Mouse (Mus musculus): ENCODE measurements around the gene Rhot2.

DNA sequence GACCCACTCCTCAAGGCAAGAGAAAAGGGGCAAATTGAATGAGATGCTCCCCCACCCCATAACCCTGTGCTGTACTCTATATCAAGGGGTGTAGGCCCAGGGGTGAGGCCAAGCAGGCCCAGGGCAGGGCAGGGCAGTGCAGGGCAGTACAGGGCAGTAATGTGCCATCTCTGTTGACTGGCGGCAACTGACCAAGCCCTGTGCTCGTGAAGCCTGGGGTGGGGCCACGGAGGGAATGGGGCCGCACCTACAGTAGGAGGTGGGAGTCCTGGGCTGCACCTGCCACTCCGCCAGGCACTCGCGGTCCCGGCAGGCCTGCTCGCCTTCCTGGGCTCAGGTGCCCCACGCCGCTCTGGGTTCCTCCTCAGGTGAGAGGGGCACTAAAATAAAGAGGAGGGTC, 20.6 kb upstream of the Rhot2 start:
- TF ChIP-seq POLR2A (IDR thresholded peaks at IDR 0.05; ENCODE audit: control insufficient read depth, extremely low read depth, insufficient read depth, low read length, poor library complexity): no peak
- no peak for TF ChIP-seq CTCF (IDR thresholded peaks at IDR 0.05; ENCODE audit: borderline replicate concordance, control insufficient read depth, extremely low read depth, insufficient read depth, low read length, poor library complexity)
